Mouse (Mus musculus) kidney, postnatal 0 days (tissue): ENCODE measurements at regions not wholly inside any gene's neighbourhood (a gene's known extent, or its start where the extent isn't known, plus 50 kb on each side); places are given as distances from the start of the nearest gene placed in this dataset.

Experiments used
- ATAC-seq: fragments of 200-750 bp; cut with Nextera tagmentation; replicated peaks from 2 replicates; pipeline ENCODE4 v1.8.0; 2017; ENCODE audit warnings: low read depth, moderate number of reproducible peaks, moderate TSS enrichment, moderate library complexity; ENCODE audit not compliant: low FRiP score
- DNase-seq: peaks from one replicate; pipeline ENCODE4 v3.0.0-alpha.2; 2016; ENCODE audit warnings: low spot score
- H3K27ac ChIP-seq: fragments of 300-500 bp; sonication (generic); 2 replicates; pipeline ENCODE4 v1.5.1; 2014; ENCODE audit warnings: mild to moderate bottlenecking
- H3K27me3 ChIP-seq: fragments of 300-500 bp; sonication (generic); 2 replicates; pipeline ENCODE4 v1.6.1; 2014; ENCODE audit warnings: low read length, mixed read lengths; ENCODE audit not compliant: insufficient read depth
- H3K36me3 ChIP-seq: fragments of 300-500 bp; sonication (generic); 2 replicates; pipeline ENCODE4 v1.6.1; 2014; ENCODE audit warnings: low read length, mixed read lengths; ENCODE audit not compliant: insufficient read depth
- H3K4me1 ChIP-seq: fragments of 300-500 bp; sonication (generic); replicated peaks from 2 replicates; pipeline ENCODE4 v1.6.1; 2014; ENCODE audit warnings: antibody characterized with exemption, low read length, mixed read lengths; ENCODE audit not compliant: insufficient read depth
- H3K4me2 ChIP-seq: fragments of 300-500 bp; sonication (generic); 2 replicates; pipeline ENCODE4 v1.6.1; 2014; ENCODE audit warnings: mild to moderate bottlenecking, low read length, moderate library complexity, mixed read lengths
- H3K4me3 ChIP-seq: fragments of 300-500 bp; sonication (generic); replicated peaks from 2 replicates; pipeline ENCODE4 v1.5.1; 2014; ENCODE audit warnings: low read depth, low read length
- H3K9ac ChIP-seq: fragments of 300-500 bp; sonication (generic); 2 replicates; pipeline ENCODE4 v1.6.1; 2014; ENCODE audit warnings: low read depth, low read length
- H3K9me3 ChIP-seq: fragments of 300-500 bp; sonication (generic); replicated peaks from 2 replicates; pipeline ENCODE4 v1.6.1; 2016; ENCODE audit warnings: low read length, inconsistent platforms, mixed read lengths
- CTCF ChIP-seq: IDR thresholded peaks from 2 replicates; pipeline ENCODE4 v1.5.1; 2016; ENCODE audit warnings: antibody characterized with exemption, low read depth, mild to moderate bottlenecking, moderate library complexity
- WGBS: fragments of 180-500 bp; shearing (Covaris S2); extraction: QIAGEN DNeasy Blood & Tissue Kit; methylation state at CpG from one replicate; pipeline ENCODE4 v1.1.7; 2014; 5-methylcytosine and 5-hydroxymethylcytosine counted together

GRCm38 (mm10) chr4:142828969-142829368 lies 383.8 kb downstream of the Prdm2 start:
- Histone ChIP-seq H3K27me3 (no peaks in the 10 kb centered on the region), H3K4me3 (no peak overlapping the region), H3K4me2 (no peak overlapping the region), H3K4me1 (0 out of 2 replicates have a peak, but pooled peaks cover 3% of the 10 kb centered on the region), H3K36me3 (no peaks in the 10 kb centered on the region), H3K9ac (no peak overlapping the region), H3K9me3 (no peaks in the 10 kb centered on the region), H3K27ac (no peak overlapping the region)
- WGBS, result 48% methylated on average over 10 of the region's 10 CpGs
- DNase-seq (no peak), ATAC-seq (no peak)
- no peak for TF ChIP-seq CTCF

- ATAC-seq (no peak), DNase-seq (no peak)
- Histone ChIP-seq H3K9me3 (no peaks in the 10 kb centered on the region), H3K4me1 (0 out of 2 replicates have a peak, but pooled peaks cover 3% of the 10 kb centered on the region), H3K4me2 (peak overlapping the region; percentile 18; the same call in 1 of the 2 replicates), H3K27me3 (no peaks in the 10 kb centered on the region), H3K4me3 (no peak overlapping the region), H3K27ac (no peak overlapping the region), H3K36me3 (no peaks in the 10 kb centered on the region), H3K9ac (no peak overlapping the region)
- 35% methylated on average over 13 of the region's 13 CpGs for WGBS
- TF ChIP-seq CTCF, result no peak
These were observed 386.4 kb downstream of the Prdm2 start for GRCm38 (mm10) chr4:142826250-142826893.

GRCm38 (mm10) chr4:142825786-142826185 lies 387.0 kb downstream of the Prdm2 start:
- DNase-seq (peak; percentile 31), ATAC-seq (no peak)
- Histone ChIP-seq H3K4me3 (no peak overlapping the region), H3K36me3 (no peaks in the 10 kb centered on the region), H3K9me3 (no peaks in the 10 kb centered on the region), H3K27ac (no peak overlapping the region), H3K9ac (no peak overlapping the region), H3K27me3 (no peaks in the 10 kb centered on the region), H3K4me1 (0 out of 2 replicates have a peak, but pooled peaks cover 3% of the 10 kb centered on the region), H3K4me2 (peak overlapping the region; percentile 16; the same call in 1 of the 2 replicates)
- no peak for TF ChIP-seq CTCF
- WGBS, result 20% methylated on average over 5 of the region's 5 CpGs

- 56% methylated on average over 6 of the region's 6 CpGs for WGBS
- no peaks in the 10 kb centered on the region for H3K9me3 ChIP-seq
- TF ChIP-seq CTCF, result no peak
- no peak for ATAC-seq
- no peak overlapping the region for H3K4me2 ChIP-seq
- H3K27ac ChIP-seq, result no peak overlapping the region
- no peak for DNase-seq
- H3K4me1 ChIP-seq, result no peaks in the 10 kb centered on the region
- no peak overlapping the region for H3K4me3 ChIP-seq
- H3K9ac ChIP-seq, result no peak overlapping the region
- no peaks in the 10 kb centered on the region for H3K27me3 ChIP-seq
- H3K36me3 ChIP-seq, result no peaks in the 10 kb centered on the region
These were observed 394.4 kb downstream of the Prdm2 start for GRCm38 (mm10) chr4:142818440-142818839.

- no peaks in the 10 kb centered on the region for H3K27me3 ChIP-seq
- no peak for ATAC-seq
- H3K27ac ChIP-seq, result no peak overlapping the region
- no peak overlapping the region for H3K4me3 ChIP-seq
- DNase-seq, result no peak
- H3K9me3 ChIP-seq, result no peaks in the 10 kb centered on the region
- no peaks in the 10 kb centered on the region for H3K4me1 ChIP-seq
- H3K4me2 ChIP-seq, result no peak overlapping the region
- 88% methylated on average over 1 of the region's 1 CpGs for WGBS
- TF ChIP-seq CTCF, result 0 out of 2 replicates have a peak, but pooled peaks have one; percentile 8
- no peak overlapping the region for H3K9ac ChIP-seq
- H3K36me3 ChIP-seq, result no peaks in the 10 kb centered on the region
These were observed 395.8 kb downstream of the Prdm2 start for GRCm38 (mm10) chr4:142816986-142817385.

GRCm38 (mm10) chr4:142803819-142804218 lies 409.0 kb downstream of the Prdm2 start:
- Histone ChIP-seq H3K36me3 (no peaks in the 10 kb centered on the region), H3K4me1 (no peaks in the 10 kb centered on the region), H3K9ac (no peak overlapping the region), H3K4me3 (no peak overlapping the region), H3K4me2 (no peak overlapping the region), H3K27ac (no peak overlapping the region), H3K27me3 (no peaks in the 10 kb centered on the region), H3K9me3 (no peaks in the 10 kb centered on the region)
- ATAC-seq (no peak), DNase-seq (no peak)
- WGBS, result 95% methylated on average over 2 of the region's 2 CpGs
- TF ChIP-seq CTCF, result no peak

- H3K4me1 ChIP-seq, result no peaks in the 10 kb centered on the region
- H3K27me3 ChIP-seq, result no peaks in the 10 kb centered on the region
- no peak for DNase-seq
- 30% methylated on average over 5 of the region's 5 CpGs for WGBS
- TF ChIP-seq CTCF, result no peak
- H3K4me3 ChIP-seq, result no peak overlapping the region
- no peak for ATAC-seq
- no peaks in the 10 kb centered on the region for H3K9me3 ChIP-seq
- no peaks in the 10 kb centered on the region for H3K36me3 ChIP-seq
- H3K27ac ChIP-seq, result no peak overlapping the region
- H3K4me2 ChIP-seq, result no peak overlapping the region
- H3K9ac ChIP-seq, result no peak overlapping the region
These were observed 413.5 kb downstream of the Prdm2 start for GRCm38 (mm10) chr4:142799291-142799690.
